ENCODE assay signal across 9 mouse cellular contexts in the genomic region with DNA sequence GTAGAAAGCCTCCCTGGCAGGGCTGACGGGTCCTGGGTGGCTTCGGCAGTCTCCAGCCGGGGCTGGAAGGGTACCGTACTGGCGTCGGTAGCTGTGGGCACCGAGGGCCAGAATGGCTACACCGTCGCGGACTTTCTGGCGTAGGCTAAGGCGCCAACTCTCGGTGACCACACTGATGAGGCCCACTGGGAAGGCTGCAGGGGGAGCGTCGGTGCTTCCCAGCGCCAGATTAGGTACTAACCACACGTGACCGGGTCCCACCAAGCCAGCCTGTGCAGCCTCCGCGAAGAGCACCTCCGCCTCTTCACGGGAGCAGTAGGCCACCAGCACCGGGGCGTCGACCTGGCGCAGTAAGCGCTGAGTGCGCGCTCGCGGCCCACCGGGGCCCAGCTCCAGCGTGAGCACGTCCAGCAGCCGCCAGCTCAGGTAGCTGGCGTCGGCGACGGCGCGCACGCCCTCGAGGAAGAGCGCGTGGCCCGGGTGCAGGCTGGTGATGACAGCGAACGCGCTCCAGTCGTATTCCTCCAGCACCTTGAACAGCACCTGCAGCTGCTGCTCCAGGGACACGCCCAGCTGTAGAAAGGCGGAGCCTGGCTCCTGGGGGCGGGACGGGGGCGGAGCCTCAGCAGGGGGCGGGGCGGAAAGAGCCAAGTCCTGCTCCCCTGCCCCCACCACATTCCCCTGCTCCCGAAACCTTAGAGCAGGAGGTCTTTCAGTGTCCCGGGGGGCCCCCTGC. TPM values are rescaled to one million over a fixed set of nuclear protein-coding genes. Genes with fewer than 3 reads are reported as not detected.
A peak's percentile ranks its signal among the peaks of the same experiment; 100 is the strongest.
DNase-seq lines count a peak whose midpoint lies in the region; ATAC-seq lines count a peak whose summit lies in the region.
"Had no signal": no experiment of that assay in that cellular context is flagged by ENCODE, and none has a peak within 500 bp of the region (broad histone marks: within the 10 kb centered on the region; RNA-seq: fewer than 3 reads in every experiment).

No protein-coding gene starts in this region.

- H3K4me3 ChIP-seq in heart, embryonic 13.5 days: peak overlapping the region; percentile 31
- H3K4me3 ChIP-seq in embryonic facial prominence, embryonic 14.5 days (ENCODE audit: low read depth, low read length): peak overlapping the region; percentile 24
- peak overlapping the region; percentile 13 for H3K4me3 ChIP-seq in kidney, embryonic 14.5 days (ENCODE audit: low read length)
- peak overlapping the region; percentile 19; the same call in 1 of the 2 replicates for H3K4me3 ChIP-seq in midbrain, embryonic 14.5 days (replicated peaks; ENCODE audit: low read depth, low read length)

- peaks cover 100% of the 10 kb centered on the region for H3K27me3 ChIP-seq in heart, embryonic 13.5 days (replicated peaks)
- peaks cover 78% of the 10 kb centered on the region for H3K27me3 ChIP-seq in embryonic facial prominence, embryonic 14.5 days (replicated peaks; ENCODE audit: control insufficient read depth, insufficient read depth, low read length)
- H3K27me3 ChIP-seq in kidney, embryonic 14.5 days (ENCODE audit: control insufficient read depth, insufficient read depth, low read length): peaks cover 80% of the 10 kb centered on the region
- peaks cover 44% of the 10 kb centered on the region for H3K27me3 ChIP-seq in midbrain, embryonic 14.5 days (ENCODE audit: control insufficient read depth, insufficient read depth, low read length)

- intact Hi-C loops in heart, postnatal 36 days (cut with DNase I): no loop called here

- H3K4me2 ChIP-seq in heart, embryonic 13.5 days: peak overlapping the region; percentile 51
- peak overlapping the region; percentile 33 for H3K4me2 ChIP-seq in embryonic facial prominence, embryonic 14.5 days (ENCODE audit: low read depth, low read length)
- peak overlapping the region; percentile 15; the same call in 1 of the 2 replicates for H3K4me2 ChIP-seq in kidney, embryonic 14.5 days (replicated peaks; ENCODE audit: low read depth, low read length)
- peak overlapping the region; percentile 40 for H3K4me2 ChIP-seq in midbrain, embryonic 14.5 days (ENCODE audit: low read length)

- H3K27ac ChIP-seq in heart, embryonic 13.5 days (replicated peaks): no peak overlapping the region
- H3K27ac ChIP-seq in embryonic facial prominence, embryonic 14.5 days (replicated peaks; ENCODE audit: low read depth, low read length): no peak overlapping the region
- no peak overlapping the region for H3K27ac ChIP-seq in kidney, embryonic 14.5 days (ENCODE audit: low read depth, low read length)
- H3K27ac ChIP-seq in midbrain, embryonic 14.5 days (replicated peaks; ENCODE audit: low read depth, low read length): no peak overlapping the region

- no peak for DNase-seq in heart, postnatal 36 days
- peak; percentile 33 for DNase-seq in embryonic facial prominence, embryonic 14.5 days (ENCODE audit: low spot score)
- DNase-seq in midbrain, embryonic 14.5 days: peak; percentile 42
- DNase-seq in adrenal gland, postnatal 14 days: no peak
- DNase-seq in adrenal gland, adult 2 months: no peak
- no peak for DNase-seq in layer of hippocampus, postnatal 10 days (ENCODE audit: low spot score in 2 of 2)

- no peak overlapping the region for H3K9ac ChIP-seq in heart, embryonic 13.5 days
- H3K9ac ChIP-seq in embryonic facial prominence, embryonic 14.5 days (ENCODE audit: low read depth, low read length): no peak overlapping the region
- H3K9ac ChIP-seq in kidney, embryonic 14.5 days (ENCODE audit: low read depth, low read length): no peak overlapping the region
- H3K9ac ChIP-seq in midbrain, embryonic 14.5 days (replicated peaks; ENCODE audit: low read length): no peak overlapping the region

- no peak for ATAC-seq in heart, embryonic 13.5 days (ENCODE audit: extremely low read depth, insufficient number of reproducible peaks, low FRiP score, low TSS enrichment)
- 0 out of 2 replicates have a peak, but pooled peaks have one; percentile 41 for ATAC-seq in embryonic facial prominence, embryonic 14.5 days (ENCODE audit: low read depth)
- ATAC-seq in kidney, embryonic 14.5 days (ENCODE audit: low FRiP score, low TSS enrichment): 0 out of 2 replicates have a peak, but pooled peaks have one; percentile 14
- ATAC-seq in midbrain, embryonic 14.5 days (ENCODE audit: low FRiP score, low TSS enrichment): no peak

- peaks cover 8% of the 10 kb centered on the region for H3K4me1 ChIP-seq in heart, embryonic 13.5 days
- H3K4me1 ChIP-seq in embryonic facial prominence, embryonic 14.5 days (ENCODE audit: control insufficient read depth, insufficient read depth, low read length): 0 out of 2 replicates have a peak, but pooled peaks cover 6% of the 10 kb centered on the region
- H3K4me1 ChIP-seq in kidney, embryonic 14.5 days (ENCODE audit: control insufficient read depth, insufficient read depth, low read length): no peaks in the 10 kb centered on the region
- 0 out of 2 replicates have a peak, but pooled peaks cover 3% of the 10 kb centered on the region for H3K4me1 ChIP-seq in midbrain, embryonic 14.5 days (ENCODE audit: control insufficient read depth, insufficient read depth, low read length)

- WGBS in heart, embryonic 13.5 days: 14% methylated on average over 59 of the region's 59 CpGs
- 27% methylated on average over 27 of the region's 59 CpGs for WGBS in embryonic facial prominence, embryonic 14.5 days
- WGBS in kidney, embryonic 14.5 days: 18% methylated on average over 49 of the region's 59 CpGs
- 17% methylated on average over 57 of the region's 59 CpGs for WGBS in midbrain, embryonic 14.5 days

- no peaks in the 10 kb centered on the region for H3K36me3 ChIP-seq in heart, embryonic 13.5 days
- no peaks in the 10 kb centered on the region for H3K36me3 ChIP-seq in embryonic facial prominence, embryonic 14.5 days (ENCODE audit: control insufficient read depth, insufficient read depth, low read length)
- no peaks in the 10 kb centered on the region for H3K36me3 ChIP-seq in kidney, embryonic 14.5 days (ENCODE audit: control insufficient read depth, insufficient read depth, low read length)
- no peaks in the 10 kb centered on the region for H3K36me3 ChIP-seq in midbrain, embryonic 14.5 days (ENCODE audit: control insufficient read depth, insufficient read depth, low read length)

- no peaks in the 10 kb centered on the region for H3K9me3 ChIP-seq in heart, embryonic 13.5 days
- H3K9me3 ChIP-seq in embryonic facial prominence, embryonic 14.5 days (ENCODE audit: control insufficient read depth, low read length): no peaks in the 10 kb centered on the region
- no peaks in the 10 kb centered on the region for H3K9me3 ChIP-seq in kidney, embryonic 14.5 days (ENCODE audit: control insufficient read depth, low read length)
- no peaks in the 10 kb centered on the region for H3K9me3 ChIP-seq in midbrain, embryonic 14.5 days (ENCODE audit: control insufficient read depth, low read length)

RNA-seq across cellular contexts. Expression of a gene that starts 9.1 kb away (rescaled TPM):
- 0.04 TPM in 1 of 2 replicates, not detected in the other for polyA plus RNA-seq in heart, embryonic 13.5 days (2015; fragmentation: Nextera tagmentation; extraction: Ambion mirVana)
- total RNA-seq in heart, postnatal 36 days (2021): under 1 TPM; 0.11 to 0.25 TPM
- polyA plus RNA-seq in embryonic facial prominence, embryonic 14.5 days (2014; fragmentation: Nextera tagmentation; extraction: Ambion mirVana): not detected in 2 replicates
- polyA plus RNA-seq in kidney, embryonic 14.5 days (2014; fragmentation: Nextera tagmentation; extraction: Ambion mirVana): not detected in 2 replicates
- 0.12 and 0.49 TPM in 2 replicates for polyA plus RNA-seq in midbrain, embryonic 14.5 days (2014; fragmentation: Nextera tagmentation; extraction: Ambion mirVana)
- 0.90 and 0.96 TPM in 2 replicates for total RNA-seq in adrenal gland, postnatal 14 days (2021)
- total RNA-seq in adrenal gland, adult 2 months (2021): 1 to 10 TPM; 2.3 to 9.4 TPM
- polyA plus RNA-seq in adrenal gland, adult 2 months (2012; rRNA removed): 13.8 and 25.5 TPM in 2 replicates
- total RNA-seq in layer of hippocampus, postnatal 10 days (2021): 10 to 100 TPM; 28.6 to 31.9 TPM
- polyA plus RNA-seq: C2C12 had no signal

RNA-seq across cellular contexts. Expression of a gene that starts 18.9 kb away (rescaled TPM):
- 9.5 and 11.7 TPM in 2 replicates for polyA plus RNA-seq in heart, embryonic 13.5 days (2015; fragmentation: Nextera tagmentation; extraction: Ambion mirVana)
- 1 to 10 TPM; 9.5 to 9.7 TPM for total RNA-seq in heart, postnatal 36 days (2021)
- 10.4 and 11.0 TPM in 2 replicates for polyA plus RNA-seq in embryonic facial prominence, embryonic 14.5 days (2014; fragmentation: Nextera tagmentation; extraction: Ambion mirVana)
- 9.2 and 13.1 TPM in 2 replicates for polyA plus RNA-seq in kidney, embryonic 14.5 days (2014; fragmentation: Nextera tagmentation; extraction: Ambion mirVana)
- 15.0 and 15.9 TPM in 2 replicates for polyA plus RNA-seq in midbrain, embryonic 14.5 days (2014; fragmentation: Nextera tagmentation; extraction: Ambion mirVana)
- total RNA-seq in adrenal gland, postnatal 14 days (2021): 592 and 605 TPM in 2 replicates
- 1,000 to 10,000 TPM; 1,196 to 1,476 TPM for total RNA-seq in adrenal gland, adult 2 months (2021)
- polyA plus RNA-seq in adrenal gland, adult 2 months (2012; rRNA removed): 2,178 and 2,420 TPM in 2 replicates
- 10 to 100 TPM; 22.5 to 23.0 TPM for total RNA-seq in layer of hippocampus, postnatal 10 days (2021)

RNA-seq across cellular contexts. Expression of a gene that starts 39.5 kb away (rescaled TPM):
- polyA plus RNA-seq in heart, embryonic 13.5 days (2015; fragmentation: Nextera tagmentation; extraction: Ambion mirVana): 0.71 and 0.74 TPM in 2 replicates
- total RNA-seq in heart, postnatal 36 days (2021): 1 to 10 TPM; 1.2 TPM
- 0.24 and 0.52 TPM in 2 replicates for polyA plus RNA-seq in embryonic facial prominence, embryonic 14.5 days (2014; fragmentation: Nextera tagmentation; extraction: Ambion mirVana)
- 0.32 and 0.39 TPM in 2 replicates for polyA plus RNA-seq in kidney, embryonic 14.5 days (2014; fragmentation: Nextera tagmentation; extraction: Ambion mirVana)
- polyA plus RNA-seq in midbrain, embryonic 14.5 days (2014; fragmentation: Nextera tagmentation; extraction: Ambion mirVana): 0.72 and 1.4 TPM in 2 replicates
- total RNA-seq in adrenal gland, postnatal 14 days (2021): 18.4 and 21.2 TPM in 2 replicates
- 10 to 100 TPM; 56.7 to 76.5 TPM for total RNA-seq in adrenal gland, adult 2 months (2021)
- 87.7 and 93.1 TPM in 2 replicates for polyA plus RNA-seq in adrenal gland, adult 2 months (2012; rRNA removed)
- total RNA-seq in layer of hippocampus, postnatal 10 days (2021): 1 to 10 TPM; 7.6 to 8.1 TPM

RNA-seq across cellular contexts. Expression of a gene that starts 49.0 kb away (rescaled TPM):
- not detected in 2 replicates for polyA plus RNA-seq in heart, embryonic 13.5 days (2015; fragmentation: Nextera tagmentation; extraction: Ambion mirVana)
- total RNA-seq in heart, postnatal 36 days (2021): not detected
- not detected in 2 replicates for polyA plus RNA-seq in embryonic facial prominence, embryonic 14.5 days (2014; fragmentation: Nextera tagmentation; extraction: Ambion mirVana)
- polyA plus RNA-seq in kidney, embryonic 14.5 days (2014; fragmentation: Nextera tagmentation; extraction: Ambion mirVana): 0.14 and 0.15 TPM in 2 replicates
- polyA plus RNA-seq in midbrain, embryonic 14.5 days (2014; fragmentation: Nextera tagmentation; extraction: Ambion mirVana): not detected in 2 replicates
- not detected in 2 replicates for total RNA-seq in adrenal gland, postnatal 14 days (2021)
- total RNA-seq in adrenal gland, adult 2 months (2021): not detected
- 0.12 TPM in 1 of 2 replicates, not detected in the other for polyA plus RNA-seq in adrenal gland, adult 2 months (2012; rRNA removed)
- total RNA-seq in layer of hippocampus, postnatal 10 days (2021): not detected
- polyA plus RNA-seq: C2C12 had no signal

Comparison
In these comparisons a context has a peak if more than half of its experiments do, and no peak if none do; other contexts are left out.
1. ATAC-seq: peak in embryonic facial prominence, embryonic 14.5 days (single experiment) and kidney, embryonic 14.5 days (single experiment); none in heart, embryonic 13.5 days (single experiment) and midbrain, embryonic 14.5 days (single experiment).
2. DNase-seq: peak in embryonic facial prominence, embryonic 14.5 days (single experiment) and midbrain, embryonic 14.5 days (single experiment); none in heart, postnatal 36 days (0 of 2), adrenal gland, postnatal 14 days (single experiment), adrenal gland, adult 2 months (single experiment) and layer of hippocampus, postnatal 10 days (0 of 2).
3. RNA of a gene that starts 18.9 kb away (polyA plus RNA-seq): 2,178 to 2,420 TPM in adrenal gland, adult 2 months; 15.0 to 15.9 TPM in midbrain, embryonic 14.5 days, 9.2 to 13.1 TPM in kidney, embryonic 14.5 days, 10.4 to 11.0 TPM in embryonic facial prominence, embryonic 14.5 days and 9.5 to 11.7 TPM in heart, embryonic 13.5 days; every median in the first group is over 100 times any median in the second.
4. RNA of a gene that starts 39.5 kb away (polyA plus RNA-seq): 87.7 to 93.1 TPM in adrenal gland, adult 2 months; 0.71 to 0.74 TPM in heart, embryonic 13.5 days, 0.72 to 1.4 TPM in midbrain, embryonic 14.5 days, 0.32 to 0.39 TPM in kidney, embryonic 14.5 days and 0.24 to 0.52 TPM in embryonic facial prominence, embryonic 14.5 days; every median in the first group is over 10 times any median in the second.
5. Peak in every context shown above with its lines, with median percentiles within 50 percentile points of each other: H3K4me2 ChIP-seq and H3K4me3 ChIP-seq.